Mouse (Mus musculus) limb, embryonic 14.5 days (tissue): ENCODE data around the gene Ptbp2. TPM values are rescaled to one million over a fixed set of nuclear protein-coding genes. Genes with fewer than 3 reads are reported as not detected.

Source experiments
- ATAC-seq: fragments of 200-750 bp; cut with Nextera tagmentation; 2 replicates; pipeline ENCODE4 v1.8.0; 2017; ENCODE audit warnings: low read depth, moderate number of reproducible peaks, moderate TSS enrichment; ENCODE audit not compliant: low FRiP score
- DNase-seq: peaks from one replicate; pipeline ENCODE4 v3.0.0-alpha.2; 2015; ENCODE audit warnings: low spot score
- H3K27ac ChIP-seq: fragments of 300-500 bp; sonication (generic); replicated peaks from 2 replicates; pipeline ENCODE4 v1.5.1; 2014; ENCODE audit warnings: low read depth, mild to moderate bottlenecking, low read length, moderate library complexity, mixed read lengths
- H3K27me3 ChIP-seq: fragments of 300-500 bp; sonication (generic); 2 replicates; pipeline ENCODE4 v1.6.1; 2014; ENCODE audit warnings: low read length, mixed read lengths; ENCODE audit not compliant: control insufficient read depth, insufficient read depth
- H3K36me3 ChIP-seq: fragments of 300-500 bp; sonication (generic); 2 replicates; pipeline ENCODE4 v1.6.1; 2014; ENCODE audit warnings: mild to moderate bottlenecking, low read length, moderate library complexity, mixed read lengths; ENCODE audit not compliant: control insufficient read depth, insufficient read depth
- H3K4me1 ChIP-seq: fragments of 300-500 bp; sonication (generic); 2 replicates; pipeline ENCODE4 v1.6.1; 2014; ENCODE audit warnings: antibody characterized with exemption, low read length, mixed read lengths; ENCODE audit not compliant: control insufficient read depth, insufficient read depth
- H3K4me2 ChIP-seq: fragments of 300-500 bp; sonication (generic); replicated peaks from 2 replicates; pipeline ENCODE4 v1.6.1; 2014; ENCODE audit warnings: low read depth, mild to moderate bottlenecking, low read length, moderate library complexity; ENCODE audit not compliant: severe bottlenecking
- H3K4me3 ChIP-seq: fragments of 300-500 bp; sonication (generic); replicated peaks from 2 replicates; pipeline ENCODE4 v1.5.1; 2014; ENCODE audit warnings: low read length
- H3K9ac ChIP-seq: fragments of 300-500 bp; sonication (generic); 2 replicates; pipeline ENCODE4 v1.6.1; 2014; ENCODE audit warnings: mild to moderate bottlenecking, low read depth, low read length, moderate library complexity; ENCODE audit not compliant: severe bottlenecking
- H3K9me3 ChIP-seq: fragments of 300-500 bp; sonication (generic); 2 replicates; pipeline ENCODE4 v1.6.1; 2016; ENCODE audit warnings: low read length; ENCODE audit not compliant: control insufficient read depth
- POLR2A ChIP-seq: fragments of 200-500 bp; IDR thresholded peaks from 2 replicates; pipeline ENCODE4 v1.8.0; 2012; ENCODE audit warnings: inconsistent platforms, mild to moderate bottlenecking, moderate library complexity, borderline replicate concordance; ENCODE audit not compliant: insufficient read depth, insufficient read length; ENCODE audit errors: extremely low read depth
- WGBS: fragments of 180-500 bp; shearing (Covaris S2); extraction: QIAGEN DNeasy Blood & Tissue Kit; methylation state at CpG from one replicate; pipeline ENCODE4 v1.1.7; 2014; 5-methylcytosine and 5-hydroxymethylcytosine counted together
- polyA plus RNA-seq, 2 experiments: library from polyadenylated mRNA; depleted of rRNA in 1 of 2; stranded (reverse) in 1 of 2; unstranded in 1 of 2; fragments of >200 nt; fragmentation: Nextera tagmentation in 1 of 2; extraction: Ambion mirVana in 1 of 2; gene quantifications; 2 replicates each; pipeline versions ENCODE4 v1.2.1 to v1.2.3; 2012 to 2014

The Ptbp2 gene
- polyA plus RNA-seq, 2 experiments, result 65.8 to 101 TPM

DNA sequence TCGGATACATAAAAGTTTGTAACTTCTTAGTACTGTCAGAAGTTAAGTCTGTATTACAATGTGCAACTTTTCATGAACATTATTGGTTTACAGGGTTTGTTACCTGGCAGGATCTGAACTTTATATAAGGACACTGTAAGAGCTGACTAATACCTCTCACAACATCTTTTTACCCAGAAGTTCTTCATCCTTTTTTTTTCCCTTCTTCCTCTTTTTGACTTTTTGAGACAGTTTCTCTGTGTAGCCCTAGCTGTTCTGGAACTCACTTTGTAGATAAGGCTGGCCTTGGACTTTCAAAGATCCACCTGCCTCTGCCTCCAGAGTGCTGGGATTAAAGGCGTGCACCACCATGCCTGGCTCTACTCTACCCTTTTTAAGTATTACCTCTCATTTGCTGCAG lies 11.5 kb downstream of the Ptbp2 start:
- no peak for ATAC-seq

DNA sequence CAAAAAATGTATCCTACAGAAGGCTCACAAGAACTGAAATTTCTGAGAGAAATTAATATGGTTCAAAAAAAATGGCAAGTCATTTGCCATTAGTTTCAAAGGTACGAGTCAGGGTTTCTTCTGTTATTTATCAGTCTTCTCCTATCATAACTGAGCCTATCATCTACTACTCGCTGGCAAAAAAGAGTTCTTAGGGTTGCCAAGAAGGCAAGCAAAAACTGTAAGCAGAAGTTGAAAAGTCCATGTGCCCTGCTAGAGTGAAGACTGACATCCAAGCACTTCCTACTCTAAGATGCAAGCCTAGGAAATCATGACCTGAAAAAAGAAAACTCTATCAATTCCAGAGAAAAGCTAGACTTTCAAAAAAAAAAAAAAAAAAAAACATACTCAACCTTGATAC lies 20.5 kb downstream of the Ptbp2 start:
- Histone ChIP-seq H3K4me2 (no peak overlapping the region), H3K27me3 (no peaks in the 10 kb centered on the region), H3K9ac (no peak overlapping the region), H3K27ac (no peak overlapping the region), H3K4me3 (no peak overlapping the region), H3K4me1 (no peaks in the 10 kb centered on the region), H3K9me3 (no peaks in the 10 kb centered on the region), H3K36me3 (peaks cover 18% of the 10 kb centered on the region)
- DNase-seq, result no peak
- ATAC-seq, result no peak
- 93% methylated on average over 2 of the region's 2 CpGs for WGBS
- no peak for TF ChIP-seq POLR2A

More for the DNA sequence above, 11.5 kb downstream of the Ptbp2 start:
- 79% methylated on average over 2 of the region's 2 CpGs for WGBS
- no peaks in the 10 kb centered on the region for H3K4me1 ChIP-seq
- 0 out of 2 replicates have a peak, but pooled peaks cover 4% of the 10 kb centered on the region for H3K36me3 ChIP-seq
- H3K4me3 ChIP-seq, result no peak overlapping the region
- no peaks in the 10 kb centered on the region for H3K9me3 ChIP-seq
- no peaks in the 10 kb centered on the region for H3K27me3 ChIP-seq
- no peak overlapping the region for H3K9ac ChIP-seq
- no peak overlapping the region for H3K4me2 ChIP-seq
- no peak overlapping the region for H3K27ac ChIP-seq
- no peak for TF ChIP-seq POLR2A
- no peak for DNase-seq

DNA sequence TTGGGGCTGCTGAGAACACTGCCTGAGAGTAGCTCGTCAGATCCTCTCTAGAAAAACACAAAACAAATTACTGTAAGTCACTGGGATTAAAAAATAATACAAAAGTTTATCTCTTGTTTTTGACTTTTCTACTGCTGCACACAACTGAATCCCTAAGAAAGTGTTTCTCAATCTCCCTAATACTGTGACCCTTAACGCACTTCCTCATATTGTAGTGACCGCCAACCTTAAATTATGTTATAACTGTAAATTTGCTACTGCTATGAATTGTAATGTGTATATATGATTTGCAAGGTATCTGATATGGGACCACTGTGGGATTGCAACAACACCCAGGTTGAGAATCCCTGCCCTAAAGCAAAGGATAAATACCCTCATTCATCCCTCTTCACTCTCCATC lies 22.5 kb downstream of the Ptbp2 start:
- H3K9me3 ChIP-seq, result no peaks in the 10 kb centered on the region
- no peak for DNase-seq
- H3K27me3 ChIP-seq, result no peaks in the 10 kb centered on the region
- no peak overlapping the region for H3K4me3 ChIP-seq
- no peak for ATAC-seq
- no peak overlapping the region for H3K27ac ChIP-seq
- WGBS, result 95% methylated on average over 3 of the region's 3 CpGs
- no peak overlapping the region for H3K9ac ChIP-seq
- no peak overlapping the region for H3K4me2 ChIP-seq
- no peaks in the 10 kb centered on the region for H3K4me1 ChIP-seq
- no peak for TF ChIP-seq POLR2A
- H3K36me3 ChIP-seq, result peaks cover 14% of the 10 kb centered on the region

DNA sequence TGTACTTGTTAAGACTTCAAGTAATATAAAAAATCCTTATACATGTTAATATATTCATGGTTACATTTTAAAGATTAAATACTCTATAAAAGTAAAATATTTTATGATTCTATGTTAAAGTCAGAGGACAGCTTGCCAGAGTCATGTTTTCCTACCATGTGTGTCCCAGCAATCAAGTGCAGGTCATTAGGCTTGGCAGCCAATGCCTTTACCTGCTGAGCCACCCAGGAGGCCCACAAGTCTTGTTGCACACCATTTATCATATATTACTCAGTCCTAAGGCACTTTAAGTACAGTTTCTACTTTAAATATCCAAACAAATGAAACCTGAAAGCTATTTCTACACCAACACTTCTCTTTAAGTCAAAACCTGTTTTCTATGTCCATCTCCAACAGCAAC lies 30.5 kb downstream of the Ptbp2 start:
- peaks cover 15% of the 10 kb centered on the region for H3K36me3 ChIP-seq
- TF ChIP-seq POLR2A, result no peak
- ATAC-seq, result no peak

DNA sequence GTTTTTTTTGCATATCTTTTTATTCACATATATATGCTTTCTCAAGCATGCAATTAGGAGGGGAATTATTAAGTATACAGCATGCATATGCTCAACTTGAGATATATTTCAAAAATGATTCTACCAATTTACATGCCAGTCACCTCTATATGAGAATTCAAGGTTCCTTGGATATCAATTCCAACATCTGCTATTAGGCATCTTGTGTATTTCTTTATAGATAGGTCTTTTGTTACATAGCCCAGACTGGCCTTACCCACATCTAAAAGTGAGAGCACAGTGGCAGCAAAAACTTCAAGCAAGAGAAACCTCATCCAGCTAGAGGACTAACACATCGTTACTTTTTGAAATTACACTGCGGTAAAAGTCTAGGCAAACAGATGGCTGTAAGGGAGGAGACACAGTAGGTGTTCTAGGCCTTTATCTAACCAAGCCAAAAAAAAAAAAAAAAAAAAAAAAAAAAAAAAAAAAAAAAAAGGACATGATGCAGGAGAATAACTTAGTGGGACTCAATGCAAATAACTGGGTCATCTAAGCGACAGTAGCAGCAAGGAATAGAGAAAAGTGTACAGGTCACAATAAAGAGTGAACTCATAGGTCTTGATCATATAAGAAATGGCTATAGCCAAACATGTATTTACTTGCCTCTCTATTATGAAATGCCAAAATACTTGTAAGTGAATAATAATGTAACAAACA lies 34.6 kb downstream of the Ptbp2 start:
- Histone ChIP-seq H3K27ac (no peak overlapping the region), H3K4me3 (no peak overlapping the region), H3K4me2 (no peak overlapping the region), H3K9me3 (no peaks in the 10 kb centered on the region), H3K27me3 (no peaks in the 10 kb centered on the region), H3K9ac (no peak overlapping the region), H3K36me3 (peaks cover 38% of the 10 kb centered on the region), H3K4me1 (no peaks in the 10 kb centered on the region)
- WGBS, result 65% methylated on average over 3 of the region's 3 CpGs
- no peak for TF ChIP-seq POLR2A
- DNase-seq (no peak), ATAC-seq (no peak)

More for the DNA sequence above, 30.5 kb downstream of the Ptbp2 start:
- Histone ChIP-seq H3K9me3 (no peaks in the 10 kb centered on the region), H3K27ac (no peak overlapping the region), H3K4me3 (no peak overlapping the region), H3K4me2 (no peak overlapping the region), H3K4me1 (no peaks in the 10 kb centered on the region), H3K9ac (no peak overlapping the region), H3K27me3 (no peaks in the 10 kb centered on the region)
- DNase-seq, result no peak
